Mouse (Mus musculus) MEL (cell line): ENCODE measurements around the gene Cenpf. TPM values are rescaled to one million over a fixed set of nuclear protein-coding genes. Genes with fewer than 3 reads are reported as not detected.
A peak's percentile ranks its signal among the peaks of the same experiment; 100 is the strongest.

ENCODE experiments used
- DNase-seq: peaks from one replicate; pipeline ENCODE4 v3.0.0; 2011; ENCODE audit warnings: low read depth, low spot score
- H3K27ac ChIP-seq: 2 replicates; pipeline ENCODE4 v1.5.1; 2012; ENCODE audit warnings: low read depth, mild to moderate bottlenecking, control low read depth, low read length, moderate library complexity; ENCODE audit not compliant: control insufficient read depth
- H3K27me3 ChIP-seq, 2 experiments: fragments of 150-350 bp in 1 of 2; sonication (generic) in 1 of 2; 2 replicates each; pipeline ENCODE4 v1.6.1; 2012; ENCODE audit warnings: low read length in 2 of 2, mild to moderate bottlenecking in 2 of 2, improper control_type of control experiment in 1 of 2, moderate library complexity in 1 of 2; ENCODE audit not compliant: insufficient read depth in 2 of 2, control insufficient read depth in 1 of 2
- H3K36me3 ChIP-seq, 2 experiments: 2 replicates each; pipeline ENCODE4 v1.6.1; 2012 to 2014; ENCODE audit warnings: low read length in 2 of 2, improper control_type of control experiment in 1 of 2, inconsistent platforms in 1 of 2, mild to moderate bottlenecking in 1 of 2; ENCODE audit not compliant: insufficient read depth in 2 of 2, control insufficient read depth in 1 of 2
- H3K4me1 ChIP-seq, 2 experiments: fragments of 150-350 bp in 1 of 2; sonication (generic) in 1 of 2; 2 replicates each; pipeline ENCODE4 v1.6.1; 2012; ENCODE audit warnings: low read length in 2 of 2, improper control_type of control experiment in 1 of 2, mild to moderate bottlenecking in 1 of 2; ENCODE audit not compliant: insufficient read depth in 2 of 2, control insufficient read depth in 1 of 2
- H3K4me3 ChIP-seq, 2 experiments: fragments of 150-350 bp in 1 of 2; sonication (generic) in 1 of 2; 2 replicates each; pipeline ENCODE4 v1.5.1; 2012; ENCODE audit warnings: low read depth in 2 of 2, low read length in 2 of 2, mild to moderate bottlenecking in 2 of 2, moderate library complexity in 2 of 2, control low read depth in 1 of 2, improper control_type of control experiment in 1 of 2; ENCODE audit not compliant: control insufficient read depth in 1 of 2, insufficient read depth in 1 of 2
- H3K79me2 ChIP-seq: 2 replicates; pipeline ENCODE4 v1.6.1; 2012; ENCODE audit warnings: mild to moderate bottlenecking, low read length, moderate library complexity; ENCODE audit not compliant: control insufficient read depth, poor library complexity, insufficient read depth
- H3K9ac ChIP-seq: 2 replicates; pipeline ENCODE4 v1.6.1; 2012; ENCODE audit warnings: low read depth, mild to moderate bottlenecking, control low read depth, low read length, moderate library complexity; ENCODE audit not compliant: control insufficient read depth, poor library complexity, severe bottlenecking
- H3K9me3 ChIP-seq: fragments of 150-350 bp; sonication (generic); replicated peaks from 2 replicates; pipeline ENCODE4 v1.6.1; 2012; ENCODE audit warnings: mild to moderate bottlenecking, low read length, improper control_type of control experiment, moderate library complexity; ENCODE audit not compliant: insufficient read depth
- BHLHE40 ChIP-seq: IDR thresholded peaks from 2 replicates; pipeline ENCODE4 v1.6.1; 2012; ENCODE audit warnings: low read depth, mild to moderate bottlenecking, inconsistent platforms, low read length, improper control_type of control experiment, borderline replicate concordance
- CHD1 ChIP-seq: IDR thresholded peaks from 2 replicates; pipeline ENCODE4 v1.6.1; 2012; ENCODE audit warnings: low read depth, mild to moderate bottlenecking, inconsistent platforms, low read length, improper control_type of control experiment
- CHD2 ChIP-seq: IDR thresholded peaks from 2 replicates; pipeline ENCODE4 v1.6.1; 2011; ENCODE audit warnings: low read length, improper control_type of control experiment
- CTCF ChIP-seq, 3 experiments: IDR thresholded peaks in 2 of 3; conservative IDR thresholded peaks in 1 of 3; 2 replicates each; pipeline ENCODE4 v1.5.1; 2011 to 2012; ENCODE audit warnings: low read length in 3 of 3, low read depth in 2 of 3, mild to moderate bottlenecking in 2 of 3, improper control_type of control experiment in 1 of 3, inconsistent platforms in 1 of 3, mixed read lengths in 1 of 3, moderate library complexity in 1 of 3; ENCODE audit not compliant: control insufficient read depth in 1 of 3, insufficient read depth in 1 of 3, poor library complexity in 1 of 3, severe bottlenecking in 1 of 3
- E2F4 ChIP-seq: IDR thresholded peaks from 2 replicates; pipeline ENCODE4 v1.6.1; 2011; ENCODE audit warnings: low read depth, low read length, improper control_type of control experiment, borderline replicate concordance
- ELF1 ChIP-seq: IDR thresholded peaks from 2 replicates; pipeline ENCODE4 v1.6.1; 2014; ENCODE audit warnings: low read depth, mild to moderate bottlenecking, inconsistent platforms, low read length, improper control_type of control experiment, moderate library complexity
- EP300 ChIP-seq, 2 experiments: IDR thresholded peaks; 2 replicates each; pipeline ENCODE4 v1.6.1; 2011; ENCODE audit warnings: improper control_type of control experiment in 2 of 2, low read length in 2 of 2, low read depth in 1 of 2, mild to moderate bottlenecking in 1 of 2
- ETS1 ChIP-seq: IDR thresholded peaks from 2 replicates; pipeline ENCODE4 v1.6.1; 2012; ENCODE audit warnings: low read depth, mild to moderate bottlenecking, inconsistent platforms, low read length, improper control_type of control experiment, moderate library complexity
- GABPA ChIP-seq: IDR thresholded peaks from 2 replicates; pipeline ENCODE4 v1.6.1; 2012; ENCODE audit warnings: low read depth, mild to moderate bottlenecking, inconsistent platforms, low read length, improper control_type of control experiment, moderate library complexity
- GATA1 ChIP-seq: IDR thresholded peaks from 2 replicates; pipeline ENCODE4 v1.6.1; 2011; ENCODE audit warnings: low read depth, low read length, improper control_type of control experiment
- HCFC1 ChIP-seq: IDR thresholded peaks from 2 replicates; pipeline ENCODE4 v1.6.1; 2012; ENCODE audit warnings: low read depth, mild to moderate bottlenecking, inconsistent platforms, low read length, improper control_type of control experiment, moderate library complexity
- JUND ChIP-seq: IDR thresholded peaks from 2 replicates; pipeline ENCODE4 v1.6.1; 2011; ENCODE audit warnings: low read depth, mild to moderate bottlenecking, improper control_type of control experiment, low read length
- KAT2A ChIP-seq: conservative IDR thresholded peaks from 2 replicates; pipeline ENCODE4 v1.6.1; 2012; ENCODE audit warnings: low read depth, low read length, improper control_type of control experiment, inconsistent platforms
- MAFK ChIP-seq: IDR thresholded peaks from 2 replicates; pipeline ENCODE4 v1.6.1; 2011; ENCODE audit warnings: low read depth, mild to moderate bottlenecking, low read length, improper control_type of control experiment, borderline replicate concordance
- MAX ChIP-seq: IDR thresholded peaks from 2 replicates; pipeline ENCODE4 v1.6.1; 2011; ENCODE audit warnings: low read length, improper control_type of control experiment
- MAZ ChIP-seq: IDR thresholded peaks from 2 replicates; pipeline ENCODE4 v1.6.1; 2012; ENCODE audit warnings: low read depth, mild to moderate bottlenecking, inconsistent platforms, low read length, improper control_type of control experiment
- MEF2A ChIP-seq: IDR thresholded peaks from 2 replicates; pipeline ENCODE4 v1.6.1; 2014; ENCODE audit warnings: low read depth, mild to moderate bottlenecking, inconsistent platforms, low read length, improper control_type of control experiment; ENCODE audit not compliant: poor library complexity, insufficient replicate concordance, severe bottlenecking; ENCODE audit errors: extremely low read depth
- MXI1 ChIP-seq: IDR thresholded peaks from 2 replicates; pipeline ENCODE4 v1.6.1; 2011; ENCODE audit warnings: mild to moderate bottlenecking, low read depth, low read length, improper control_type of control experiment
- MYB ChIP-seq: IDR thresholded peaks from 2 replicates; pipeline ENCODE4 v1.6.1; 2011; ENCODE audit warnings: mild to moderate bottlenecking, low read depth, low read length, improper control_type of control experiment
- MYC ChIP-seq: IDR thresholded peaks from 2 replicates; pipeline ENCODE4 v1.6.1; 2011; ENCODE audit warnings: low read depth, mild to moderate bottlenecking, low read length, improper control_type of control experiment, moderate library complexity
- NELFE ChIP-seq: IDR thresholded peaks from 2 replicates; pipeline ENCODE4 v1.6.1; 2011; ENCODE audit warnings: low read depth, low read length, improper control_type of control experiment
- NRF1 ChIP-seq: IDR thresholded peaks from 2 replicates; pipeline ENCODE4 v1.6.1; 2014; ENCODE audit warnings: low read depth, mild to moderate bottlenecking, inconsistent platforms, low read length, improper control_type of control experiment, moderate library complexity; ENCODE audit not compliant: poor library complexity, insufficient read depth, severe bottlenecking
- POLR2A ChIP-seq, 2 experiments: IDR thresholded peaks; 2 replicates each; pipeline ENCODE4 v1.6.1; 2011 to 2012; ENCODE audit warnings: low read length in 2 of 2, mild to moderate bottlenecking in 2 of 2, control low read depth in 1 of 2, improper control_type of control experiment in 1 of 2, low read depth in 1 of 2, moderate library complexity in 1 of 2; ENCODE audit not compliant: control insufficient read depth in 1 of 2, insufficient read depth in 1 of 2, poor library complexity in 1 of 2
- POLR2AphosphoS2 ChIP-seq: IDR thresholded peaks from 2 replicates; pipeline ENCODE4 v1.6.1; 2011; ENCODE audit warnings: low read length, improper control_type of control experiment
- POLR2AphosphoS5 ChIP-seq: IDR thresholded peaks from 2 replicates; pipeline ENCODE4 v1.6.1; 2012; ENCODE audit warnings: low read depth, borderline replicate concordance, mild to moderate bottlenecking, inconsistent platforms, low read length, moderate library complexity, mixed read lengths
- RAD21 ChIP-seq: IDR thresholded peaks from 2 replicates; pipeline ENCODE4 v1.6.1; 2011; ENCODE audit warnings: mild to moderate bottlenecking, low read depth, low read length, improper control_type of control experiment
- RCOR1 ChIP-seq: IDR thresholded peaks from 2 replicates; pipeline ENCODE4 v1.6.1; 2012; ENCODE audit warnings: low read depth, mild to moderate bottlenecking, inconsistent platforms, low read length, improper control_type of control experiment
- SIN3A ChIP-seq: IDR thresholded peaks from 2 replicates; pipeline ENCODE4 v1.6.1; 2012; ENCODE audit warnings: low read length, improper control_type of control experiment, inconsistent platforms
- SMC3 ChIP-seq: IDR thresholded peaks from 2 replicates; pipeline ENCODE4 v1.6.1; 2011; ENCODE audit warnings: low read depth, low read length, improper control_type of control experiment
- TAL1 ChIP-seq: IDR thresholded peaks from 2 replicates; pipeline ENCODE4 v1.6.1; 2012; ENCODE audit warnings: mild to moderate bottlenecking, inconsistent platforms, low read length, moderate library complexity, mixed read lengths
- TBP ChIP-seq: IDR thresholded peaks from 2 replicates; pipeline ENCODE4 v1.8.0; 2011; ENCODE audit warnings: low read depth, low read length, improper control_type of control experiment
- TCF12 ChIP-seq: IDR thresholded peaks from 2 replicates; pipeline ENCODE4 v1.6.1; 2014; ENCODE audit warnings: low read depth, mild to moderate bottlenecking, inconsistent platforms, low read length, improper control_type of control experiment, moderate library complexity
- UBTF ChIP-seq: IDR thresholded peaks from 2 replicates; pipeline ENCODE4 v1.6.1; 2012; ENCODE audit warnings: low read depth, mild to moderate bottlenecking, inconsistent platforms, low read length, improper control_type of control experiment, moderate library complexity, borderline replicate concordance; ENCODE audit not compliant: insufficient read depth
- USF1 ChIP-seq: IDR thresholded peaks from 2 replicates; pipeline ENCODE4 v1.6.1; 2014; ENCODE audit warnings: low read depth, mild to moderate bottlenecking, inconsistent platforms, low read length, improper control_type of control experiment, moderate library complexity
- ZKSCAN1 ChIP-seq: IDR thresholded peaks from 2 replicates; pipeline ENCODE4 v1.6.1; 2012; ENCODE audit warnings: low read depth, mild to moderate bottlenecking, inconsistent platforms, low read length, improper control_type of control experiment, moderate library complexity
- ZMIZ1 ChIP-seq: IDR thresholded peaks from 2 replicates; pipeline ENCODE4 v1.6.1; 2012; ENCODE audit warnings: low read depth, mild to moderate bottlenecking, inconsistent platforms, low read length, improper control_type of control experiment, moderate library complexity
- ZNF384 ChIP-seq: IDR thresholded peaks from 2 replicates; pipeline ENCODE4 v1.6.1; 2012; ENCODE audit warnings: low read depth, mild to moderate bottlenecking, inconsistent platforms, low read length, improper control_type of control experiment
- polyA plus RNA-seq, 2 experiments: library from polyadenylated mRNA; stranded (reverse) in 1 of 2; unstranded in 1 of 2; fragments of >175 nt in 1 of 2; fragments of >200 nt in 1 of 2; gene quantifications; 2 replicates each; pipeline versions ENCODE4 v1.2.1 to v1.2.4; 2012; ENCODE audit warnings: low replicate concordance in 2 of 2, low read depth in 1 of 2; ENCODE audit not compliant: insufficient read length in 2 of 2, insufficient read depth in 1 of 2, missing spikeins in 1 of 2
- total RNA-seq: library from RNA; depleted of rRNA; stranded (reverse); fragments of 300-350 nt; gene quantifications from 2 replicates; pipeline ENCODE4 v1.2.3, GENCODE M21; 2012

Gene Cenpf
- total and polyA plus RNA-seq, 3 experiments = 16.6 to 63.2 (median 34.5) TPM

- H3K4me1 ChIP-seq = no peaks in the 10 kb centered on the region
- H3K9me3 ChIP-seq = no peaks in the 10 kb centered on the region
- no peak overlapping the region for H3K27ac ChIP-seq
- H3K9ac ChIP-seq = no peak overlapping the region
- no peaks in the 10 kb centered on the region for H3K79me2 ChIP-seq
- H3K27me3 ChIP-seq = no peaks in the 10 kb centered on the region
- no peak overlapping the region for H3K4me3 ChIP-seq
- DNase-seq = peak; percentile 69
- H3K36me3 ChIP-seq = no peaks in the 10 kb centered on the region
- TF ChIP-seq SIN3A (no peak), KAT2A (no peak), POLR2A (IDR thresholded peaks at IDR 0.05; ENCODE audit: control insufficient read depth in 1 of 2, insufficient read depth in 1 of 2, low read depth in 1 of 2, low read length in 2 of 2, poor library complexity in 1 of 2) (no peak), MYB (no peak), E2F4 (no peak), MEF2A (no peak), TBP (no peak), MYC (peak; percentile 72), MXI1 (no peak), CHD1 (no peak), NELFE (no peak), EP300 (IDR thresholded peaks at IDR 0.05; ENCODE audit: low read depth in 1 of 2, low read length in 2 of 2) (no peak), JUND (no peak), TCF12 (no peak), ZNF384 (no peak), TAL1 (no peak), UBTF (no peak), POLR2AphosphoS2 (no peak), ZMIZ1 (no peak), RCOR1 (no peak), MAZ (no peak), HCFC1 (no peak), CHD2 (no peak), POLR2AphosphoS5 (no peak), GATA1 (no peak), RAD21 (peak; percentile 79), GABPA (no peak), BHLHE40 (no peak), ZKSCAN1 (no peak), USF1 (no peak), NRF1 (no peak), ETS1 (no peak), MAX (peak; percentile 38; the same call in 1 of the 2 replicates), SMC3 (peak; percentile 81), MAFK (no peak), CTCF (IDR thresholded peaks at IDR 0.05 in 2 of 3, conservative IDR thresholded peaks at IDR 0.05 in 1 of 3; ENCODE audit: control insufficient read depth in 1 of 3, insufficient read depth in 1 of 3, low read depth in 2 of 3, low read length in 3 of 3, poor library complexity in 1 of 3, severe bottlenecking in 1 of 3) (peak; percentile 72 to 84 (median 78)), ELF1 (no peak)
Measured at GRCm38 (mm10) chr1:189627976-189628768, 59.7 kb downstream of the Cenpf start.
